Mouse (Mus musculus) liver, embryonic 15.5 days (tissue): ENCODE data around the gene Ptprm. TPM values are rescaled to one million over a fixed set of nuclear protein-coding genes. Genes with fewer than 3 reads are reported as not detected.

Experiments used
- ATAC-seq: fragments of 200-750 bp; cut with Nextera tagmentation; 2 replicates; pipeline ENCODE4 v1.8.0; 2017; ENCODE audit warnings: moderate number of reproducible peaks, mild to moderate bottlenecking, moderate library complexity; ENCODE audit not compliant: insufficient read depth
- H3K27ac ChIP-seq: fragments of 300-500 bp; sonication (generic); replicated peaks from 2 replicates; pipeline ENCODE4 v1.5.1; 2015; ENCODE audit warnings: mild to moderate bottlenecking, inconsistent platforms
- H3K27me3 ChIP-seq: fragments of 300-500 bp; sonication (generic); 2 replicates; pipeline ENCODE4 v1.6.1; 2015; ENCODE audit warnings: mild to moderate bottlenecking, inconsistent platforms
- H3K36me3 ChIP-seq: fragments of 300-500 bp; sonication (generic); replicated peaks from 2 replicates; pipeline ENCODE4 v1.6.1; 2015; ENCODE audit warnings: moderate library complexity, mild to moderate bottlenecking, inconsistent platforms
- H3K4me1 ChIP-seq: fragments of 300-500 bp; sonication (generic); replicated peaks from 2 replicates; pipeline ENCODE4 v1.6.1; 2015; ENCODE audit warnings: inconsistent platforms
- H3K4me2 ChIP-seq: fragments of 300-500 bp; sonication (generic); 2 replicates; pipeline ENCODE4 v1.6.1; 2015; ENCODE audit warnings: moderate library complexity, mild to moderate bottlenecking, inconsistent platforms
- H3K4me3 ChIP-seq: fragments of 300-500 bp; sonication (generic); replicated peaks from 2 replicates; pipeline ENCODE4 v1.5.1; 2015; ENCODE audit warnings: mild to moderate bottlenecking, inconsistent platforms
- H3K9ac ChIP-seq: fragments of 300-500 bp; sonication (generic); 2 replicates; pipeline ENCODE4 v1.6.1; 2015; ENCODE audit warnings: moderate library complexity, mild to moderate bottlenecking, inconsistent platforms
- H3K9me3 ChIP-seq: fragments of 300-500 bp; sonication (generic); replicated peaks from 2 replicates; pipeline ENCODE4 v1.6.1; 2016; ENCODE audit warnings: inconsistent platforms
- WGBS: fragments of 180-500 bp; shearing (Covaris S2); methylation state at CpG from one replicate; pipeline ENCODE4 v1.1.7; 2015; ENCODE audit warnings: mixed read lengths; ENCODE audit not compliant: insufficient replicate concordance; 5-methylcytosine and 5-hydroxymethylcytosine counted together
- polyA plus RNA-seq: library from polyadenylated mRNA; unstranded; fragments of >200 nt; fragmentation: Nextera tagmentation; extraction: Ambion mirVana; gene quantifications from 2 replicates; pipeline ENCODE4 v1.2.1, GENCODE M21; 2015

Gene Ptprm
- polyA plus RNA-seq = 1.4 and 1.8 TPM in 2 replicates

- H3K9ac ChIP-seq = peak within 1 kb of the TSS; percentile 32; the same call in 1 of the 2 replicates
- H3K9me3 ChIP-seq = no peaks in the 10 kb centered on the region
- under 1% methylated on average over 61 of the region's 73 CpGs for WGBS
- H3K4me2 ChIP-seq = peak within 1 kb of the TSS; percentile 69
- no peak within 1 kb of the TSS for H3K27ac ChIP-seq
- no peaks in the 10 kb centered on the region for H3K4me1 ChIP-seq
- ATAC-seq = peak; percentile 83
- H3K27me3 ChIP-seq = peaks cover 58% of the 10 kb centered on the region
- H3K4me3 ChIP-seq = peak within 1 kb of the TSS; percentile 55
- no peaks in the 10 kb centered on the region for H3K36me3 ChIP-seq
These were observed at the start of gene Ptprm for GRCm38 (mm10) chr17:67354451-67355011. Ptprm (minus strand) TSS chr17:67354457.

GRCm38 (mm10) chr17:67396205-67396604 is 41.9 kb upstream of the Ptprm start:
- H3K9me3 ChIP-seq = no peaks in the 10 kb centered on the region
- no peak for ATAC-seq
- H3K27me3 ChIP-seq = no peaks in the 10 kb centered on the region
- H3K36me3 ChIP-seq = no peaks in the 10 kb centered on the region
- WGBS = 53% methylated on average over 2 of the region's 2 CpGs
- H3K27ac ChIP-seq = no peak overlapping the region
- H3K4me3 ChIP-seq = no peak overlapping the region
- no peak overlapping the region for H3K4me2 ChIP-seq
- H3K9ac ChIP-seq = no peak overlapping the region
- no peaks in the 10 kb centered on the region for H3K4me1 ChIP-seq

DNA sequence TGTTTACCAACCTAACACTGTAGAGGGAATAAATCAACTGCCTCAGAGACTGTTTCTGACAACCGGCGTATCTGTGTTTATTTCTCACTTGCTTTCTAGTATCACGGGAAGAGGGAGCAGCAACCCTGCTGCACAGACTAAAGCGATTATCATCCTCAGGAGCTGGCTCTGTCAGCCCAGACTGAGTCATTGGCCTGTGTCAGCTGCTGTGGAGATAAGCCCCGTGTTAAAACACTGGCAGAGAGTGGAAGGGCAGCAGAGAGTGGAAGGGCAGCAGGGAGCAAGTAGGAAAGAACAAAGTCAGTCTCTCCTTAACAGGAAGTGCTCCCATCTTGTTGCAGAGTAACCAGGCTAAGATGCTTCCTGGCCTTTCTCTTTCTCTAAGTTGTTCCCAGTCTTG is 36.6 kb upstream of the Ptprm start:
- no peak overlapping the region for H3K4me3 ChIP-seq
- no peak overlapping the region for H3K4me2 ChIP-seq
- no peak for ATAC-seq
- no peak overlapping the region for H3K9ac ChIP-seq
- WGBS = 46% methylated on average over 5 of the region's 5 CpGs
- H3K4me1 ChIP-seq = no peaks in the 10 kb centered on the region
- no peaks in the 10 kb centered on the region for H3K36me3 ChIP-seq
- H3K27me3 ChIP-seq = no peaks in the 10 kb centered on the region
- H3K27ac ChIP-seq = no peak overlapping the region
- H3K9me3 ChIP-seq = no peaks in the 10 kb centered on the region

GRCm38 (mm10) chr17:67388171-67388570 is 33.9 kb upstream of the Ptprm start:
- WGBS = 68% methylated on average over 7 of the region's 7 CpGs
- Histone ChIP-seq H3K4me1 (no peaks in the 10 kb centered on the region), H3K4me3 (no peak overlapping the region), H3K4me2 (no peak overlapping the region), H3K27ac (no peak overlapping the region), H3K9me3 (no peaks in the 10 kb centered on the region), H3K9ac (no peak overlapping the region), H3K27me3 (no peaks in the 10 kb centered on the region), H3K36me3 (no peaks in the 10 kb centered on the region)
- no peak for ATAC-seq

GRCm38 (mm10) chr17:67385286-67385685 is 31.0 kb upstream of the Ptprm start:
- Histone ChIP-seq H3K4me3 (no peak overlapping the region), H3K9me3 (no peaks in the 10 kb centered on the region), H3K4me2 (no peak overlapping the region), H3K36me3 (no peaks in the 10 kb centered on the region), H3K9ac (no peak overlapping the region), H3K27me3 (no peaks in the 10 kb centered on the region), H3K27ac (no peak overlapping the region), H3K4me1 (no peaks in the 10 kb centered on the region)
- no peak for ATAC-seq
- 55% methylated on average over 6 of the region's 6 CpGs for WGBS

- no peak overlapping the region for H3K9ac ChIP-seq
- H3K36me3 ChIP-seq = no peaks in the 10 kb centered on the region
- H3K27ac ChIP-seq = no peak overlapping the region
- ATAC-seq = no peak
- no peaks in the 10 kb centered on the region for H3K9me3 ChIP-seq
- no peaks in the 10 kb centered on the region for H3K4me1 ChIP-seq
- no peaks in the 10 kb centered on the region for H3K27me3 ChIP-seq
- H3K4me2 ChIP-seq = no peak overlapping the region
- H3K4me3 ChIP-seq = no peak overlapping the region
- 76% methylated on average over 1 of the region's 1 CpGs for WGBS
These were observed 29.4 kb upstream of the Ptprm start for GRCm38 (mm10) chr17:67383635-67384034.

DNA sequence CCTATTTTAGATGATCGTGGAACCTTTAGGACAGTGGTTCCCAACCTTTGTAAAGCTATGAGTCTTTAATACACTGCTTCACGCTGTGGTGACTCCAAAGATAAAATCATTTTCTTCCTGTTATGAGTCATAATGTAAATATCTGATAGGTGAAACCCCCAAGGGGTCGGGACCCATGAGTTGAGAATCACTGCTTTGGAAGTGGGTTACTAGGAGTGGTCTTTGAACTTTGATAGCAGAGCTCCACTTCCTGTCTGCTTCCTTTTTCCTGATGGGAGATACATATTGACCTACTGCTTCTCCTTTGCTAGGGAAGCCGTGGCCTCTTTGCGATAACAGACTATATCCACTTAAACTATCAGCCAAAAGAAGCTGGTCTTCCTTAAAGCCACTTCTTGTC is 27.4 kb upstream of the Ptprm start:
- Histone ChIP-seq H3K36me3 (no peaks in the 10 kb centered on the region), H3K4me2 (no peak overlapping the region), H3K4me1 (no peaks in the 10 kb centered on the region), H3K27me3 (no peaks in the 10 kb centered on the region), H3K9me3 (no peaks in the 10 kb centered on the region), H3K9ac (no peak overlapping the region), H3K4me3 (no peak overlapping the region), H3K27ac (no peak overlapping the region)
- no peak for ATAC-seq
- 20% methylated on average over 5 of the region's 5 CpGs for WGBS

DNA sequence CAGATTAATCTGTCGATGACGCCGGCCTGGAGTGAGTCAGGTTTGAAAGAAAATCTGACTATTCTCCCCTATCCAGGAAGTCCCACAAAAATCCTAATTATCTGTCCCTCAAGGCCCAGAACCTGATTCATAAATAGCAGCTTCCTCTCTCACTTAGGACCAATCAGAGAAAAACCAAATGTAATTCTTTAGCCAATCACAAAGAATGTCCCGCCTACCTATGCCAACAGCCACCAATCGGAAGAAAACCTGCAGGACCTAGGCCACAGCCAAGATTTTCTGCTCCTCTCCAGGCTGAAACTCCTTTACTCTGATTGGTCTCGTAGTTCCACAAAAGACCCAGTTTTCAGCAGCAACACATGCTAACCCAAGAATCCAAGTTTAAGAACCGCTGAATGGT is 13.6 kb upstream of the Ptprm start:
- Histone ChIP-seq H3K4me2 (no peak overlapping the region), H3K9me3 (no peaks in the 10 kb centered on the region), H3K9ac (no peak overlapping the region), H3K27me3 (no peaks in the 10 kb centered on the region), H3K4me1 (no peaks in the 10 kb centered on the region), H3K36me3 (no peaks in the 10 kb centered on the region), H3K4me3 (no peak overlapping the region), H3K27ac (no peak overlapping the region)
- ATAC-seq = no peak
- WGBS = 74% methylated on average over 7 of the region's 7 CpGs

- H3K27me3 ChIP-seq = no peaks in the 10 kb centered on the region
- H3K9me3 ChIP-seq = no peaks in the 10 kb centered on the region
- no peak for ATAC-seq
- H3K27ac ChIP-seq = no peak overlapping the region
- no peak overlapping the region for H3K4me2 ChIP-seq
- H3K4me3 ChIP-seq = no peak overlapping the region
- H3K9ac ChIP-seq = no peak overlapping the region
- 67% methylated on average over 1 of the region's 1 CpGs for WGBS
- H3K36me3 ChIP-seq = no peaks in the 10 kb centered on the region
- no peaks in the 10 kb centered on the region for H3K4me1 ChIP-seq
These were observed 10.2 kb upstream of the Ptprm start for GRCm38 (mm10) chr17:67364491-67364890.

DNA sequence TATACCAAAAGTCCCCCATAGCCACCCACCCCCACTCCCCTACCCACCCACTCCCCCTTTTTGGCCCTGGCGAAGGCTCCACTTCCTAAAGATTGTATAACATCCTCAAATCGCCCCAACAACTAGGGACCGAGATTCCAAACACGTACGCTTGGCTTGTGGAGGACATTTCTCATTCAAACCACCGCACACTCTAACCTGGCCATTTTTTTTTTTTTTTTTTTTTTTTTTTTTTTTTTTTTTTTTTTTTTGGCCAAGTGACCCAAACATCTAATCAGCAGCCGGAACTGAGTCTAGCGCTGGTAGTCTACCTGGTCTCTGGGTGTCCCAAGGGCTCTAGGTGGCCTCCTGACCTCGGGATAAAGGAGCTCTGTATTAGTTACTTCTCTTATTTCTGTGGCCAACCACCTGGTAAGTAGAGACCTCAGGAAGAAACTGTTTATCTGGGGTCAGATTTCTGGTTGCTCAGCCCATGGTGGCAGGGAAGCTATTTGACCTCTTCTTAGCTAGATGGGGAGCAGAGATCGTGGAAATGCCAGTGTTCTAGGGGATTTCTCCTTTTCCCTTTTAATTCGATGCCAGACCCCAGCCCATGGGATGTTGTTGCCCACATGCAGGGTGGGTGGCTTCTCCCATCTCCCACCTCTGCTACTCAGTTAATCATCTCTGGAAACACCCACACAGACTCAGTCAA is 9.3 kb upstream of the Ptprm start:
- Histone ChIP-seq H3K9me3 (no peaks in the 10 kb centered on the region), H3K27me3 (no peaks in the 10 kb centered on the region), H3K4me1 (no peaks in the 10 kb centered on the region), H3K4me3 (no peak overlapping the region), H3K4me2 (no peak overlapping the region), H3K36me3 (no peaks in the 10 kb centered on the region), H3K9ac (no peak overlapping the region), H3K27ac (no peak overlapping the region)
- no peak for ATAC-seq
- 61% methylated on average over 11 of the region's 11 CpGs for WGBS

GRCm38 (mm10) chr17:67362131-67362530 is 7.9 kb upstream of the Ptprm start:
- no peak overlapping the region for H3K4me2 ChIP-seq
- ATAC-seq = no peak
- no peak overlapping the region for H3K27ac ChIP-seq
- H3K9me3 ChIP-seq = no peaks in the 10 kb centered on the region
- no peak overlapping the region for H3K9ac ChIP-seq
- 67% methylated on average over 6 of the region's 6 CpGs for WGBS
- no peaks in the 10 kb centered on the region for H3K4me1 ChIP-seq
- no peak overlapping the region for H3K4me3 ChIP-seq
- no peaks in the 10 kb centered on the region for H3K27me3 ChIP-seq
- no peaks in the 10 kb centered on the region for H3K36me3 ChIP-seq

GRCm38 (mm10) chr17:67360606-67361005 is 6.3 kb upstream of the Ptprm start:
- no peak overlapping the region for H3K4me3 ChIP-seq
- no peak overlapping the region for H3K4me2 ChIP-seq
- peaks cover 7% of the 10 kb centered on the region for H3K27me3 ChIP-seq
- H3K36me3 ChIP-seq = no peaks in the 10 kb centered on the region
- no peak overlapping the region for H3K9ac ChIP-seq
- no peak overlapping the region for H3K27ac ChIP-seq
- no peaks in the 10 kb centered on the region for H3K4me1 ChIP-seq
- no peaks in the 10 kb centered on the region for H3K9me3 ChIP-seq
- 29% methylated on average over 3 of the region's 3 CpGs for WGBS
- ATAC-seq = no peak
